Mouse (Mus musculus): ENCODE data around the gene Hsd17b14.
A peak's percentile ranks its signal among the peaks of the same experiment; 100 is the strongest.

Hsd17b14 gene

GRCm38 (mm10) chr7:45598960-45599879 lies 44.5 kb downstream of the Hsd17b14 start:
- DNase-seq (ENCODE audit: low spot score in 2 of 2), result no peak

GRCm38 (mm10) chr7:45605704-45606289 lies 51.1 kb downstream of the Hsd17b14 start:
- no peak for DNase-seq (ENCODE audit: low spot score in 2 of 2)

- no peak for DNase-seq (ENCODE audit: low spot score in 2 of 2)
Observed at GRCm38 (mm10) chr7:45609511-45609910, 54.8 kb downstream of the Hsd17b14 start.

DNA sequence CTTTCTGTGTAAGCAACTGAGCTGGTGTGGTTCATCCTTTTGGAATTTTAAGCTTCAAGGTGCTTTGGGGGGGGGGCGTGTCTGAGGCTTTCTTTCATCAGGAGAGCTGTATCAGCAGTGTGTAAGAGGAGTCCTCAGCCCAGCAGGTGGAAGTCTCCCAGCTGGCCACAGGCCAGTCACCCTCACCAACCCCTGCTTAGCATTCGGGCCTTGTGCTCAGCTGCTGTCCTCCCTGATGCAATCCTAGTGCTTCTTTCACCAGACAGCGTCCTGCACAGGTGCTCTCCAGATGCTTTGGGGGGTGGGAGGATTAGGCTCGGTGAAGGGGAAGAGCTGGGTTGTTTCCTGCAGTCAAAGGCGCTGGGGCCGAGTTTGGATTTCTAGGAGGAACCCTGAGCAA lies 61.6 kb downstream of the Hsd17b14 start:
- no peak for DNase-seq (ENCODE audit: low spot score in 2 of 2)

- peak in 1 of 2 experiments; percentile 47 for DNase-seq (ENCODE audit: low spot score in 2 of 2)
Observed at GRCm38 (mm10) chr7:45617042-45617695, 62.5 kb downstream of the Hsd17b14 start, which contains the start of gene Fut1. Fut1 (plus strand) TSS chr7:45617289.

All from left cerebral cortex, adult 9 months (tissue).